Mouse (Mus musculus): Measurements from ENCODE around the gene Mrpl23.

- TF ChIP-seq CTCF (IDR thresholded peaks at IDR 0.05; ENCODE audit: control insufficient read depth, insufficient read depth, insufficient replicate concordance, low read depth, low read length) (no peak), POLR2A (IDR thresholded peaks at IDR 0.05; ENCODE audit: control insufficient read depth, low read depth, low read length) (no peak)
Observed at GRCm38 (mm10) chr7:142566512-142566911, 34.0 kb downstream of the Mrpl23 start.
